Mouse (Mus musculus): ENCODE data around the gene Unk. TPM values are rescaled to one million over a fixed set of nuclear protein-coding genes. Genes with fewer than 3 reads are reported as not detected.

The Unk gene
- polyA plus RNA-seq (2014; fragmentation: Illumina TruSeq; extraction: RNeasy Lipid Tissue Mini Kit (QIAGEN cat#74804); ENCODE audit: low read depth, low replicate concordance): 20.0 TPM

GRCm38 (mm10) chr11:116030088-116030897 is at the start of gene Unk:
Unk (plus strand) TSS chr11:116030322.

GRCm38 (mm10) chr11:116012262-116012947 is 17.7 kb upstream of the Unk start, which contains the start of gene Galk1:
Galk1 (minus strand) TSS chr11:116012719.

GRCm38 (mm10) chr11:116027756-116028155 is 2.4 kb upstream of the Unk start, which contains the start of gene H3f3b:
H3f3b (minus strand) TSS chr11:116027962.

GRCm38 (mm10) chr11:116077446-116078204 is 47.5 kb downstream of the Unk start, which contains the start of gene Unc13d:
Unc13d (minus strand) TSS chr11:116077961.

GRCm38 (mm10) chr11:116086258-116087193 is 56.4 kb downstream of the Unk start, which contains the start of gene Wbp2:
Wbp2 (minus strand) TSS chr11:116086995.

Other genes starting within 250 kb of the Unk start
- gene Caskin2, start 216.7 kb upstream of the Unk start, polyA plus RNA-seq (2014; fragmentation: Illumina TruSeq; extraction: RNeasy Lipid Tissue Mini Kit (QIAGEN cat#74804); ENCODE audit: low read depth, low replicate concordance): 38.2 TPM
- gene Tsen54, start 215.6 kb upstream of the Unk start, polyA plus RNA-seq (2014; fragmentation: Illumina TruSeq; extraction: RNeasy Lipid Tissue Mini Kit (QIAGEN cat#74804); ENCODE audit: low read depth, low replicate concordance): 12.0 TPM
- gene Llgl2, start 206.3 kb upstream of the Unk start, polyA plus RNA-seq (2014; fragmentation: Illumina TruSeq; extraction: RNeasy Lipid Tissue Mini Kit (QIAGEN cat#74804); ENCODE audit: low read depth, low replicate concordance): 66.4 TPM
- gene Myo15b, start 171.9 kb upstream of the Unk start, polyA plus RNA-seq (2014; fragmentation: Illumina TruSeq; extraction: RNeasy Lipid Tissue Mini Kit (QIAGEN cat#74804); ENCODE audit: low read depth, low replicate concordance): 13.7 TPM
- gene Smim5, start 130.4 kb upstream of the Unk start, polyA plus RNA-seq (2014; fragmentation: Illumina TruSeq; extraction: RNeasy Lipid Tissue Mini Kit (QIAGEN cat#74804); ENCODE audit: low read depth, low replicate concordance): 13.8 TPM
- gene Smim6, start 118.3 kb upstream of the Unk start, polyA plus RNA-seq (2014; fragmentation: Illumina TruSeq; extraction: RNeasy Lipid Tissue Mini Kit (QIAGEN cat#74804); ENCODE audit: low read depth, low replicate concordance): 1.4 TPM
- gene Sap30bp, start 97.0 kb upstream of the Unk start, polyA plus RNA-seq (2014; fragmentation: Illumina TruSeq; extraction: RNeasy Lipid Tissue Mini Kit (QIAGEN cat#74804); ENCODE audit: low read depth, low replicate concordance): 30.6 TPM
- 22.9 TPM for gene Recql5, start 96.8 kb upstream of the Unk start, polyA plus RNA-seq (2014; fragmentation: Illumina TruSeq; extraction: RNeasy Lipid Tissue Mini Kit (QIAGEN cat#74804); ENCODE audit: low read depth, low replicate concordance)
- 7.7 TPM for gene Itgb4, start 55.6 kb upstream of the Unk start, polyA plus RNA-seq (2014; fragmentation: Illumina TruSeq; extraction: RNeasy Lipid Tissue Mini Kit (QIAGEN cat#74804); ENCODE audit: low read depth, low replicate concordance)
- 36.9 TPM for gene Galk1, start 17.6 kb upstream of the Unk start, polyA plus RNA-seq (2014; fragmentation: Illumina TruSeq; extraction: RNeasy Lipid Tissue Mini Kit (QIAGEN cat#74804); ENCODE audit: low read depth, low replicate concordance)
- 364 TPM for gene H3f3b, start 2.4 kb upstream of the Unk start, polyA plus RNA-seq (2014; fragmentation: Illumina TruSeq; extraction: RNeasy Lipid Tissue Mini Kit (QIAGEN cat#74804); ENCODE audit: low read depth, low replicate concordance)
- 1.3 TPM for gene Unc13d, start 47.6 kb downstream of the Unk start, polyA plus RNA-seq (2014; fragmentation: Illumina TruSeq; extraction: RNeasy Lipid Tissue Mini Kit (QIAGEN cat#74804); ENCODE audit: low read depth, low replicate concordance)
- gene Wbp2, start 56.7 kb downstream of the Unk start, polyA plus RNA-seq (2014; fragmentation: Illumina TruSeq; extraction: RNeasy Lipid Tissue Mini Kit (QIAGEN cat#74804); ENCODE audit: low read depth, low replicate concordance): 150 TPM
- 27.7 TPM for gene Trim47, start 96.9 kb downstream of the Unk start, polyA plus RNA-seq (2014; fragmentation: Illumina TruSeq; extraction: RNeasy Lipid Tissue Mini Kit (QIAGEN cat#74804); ENCODE audit: low read depth, low replicate concordance)
- 6.0 TPM for gene Trim65, start 100.8 kb downstream of the Unk start, polyA plus RNA-seq (2014; fragmentation: Illumina TruSeq; extraction: RNeasy Lipid Tissue Mini Kit (QIAGEN cat#74804); ENCODE audit: low read depth, low replicate concordance)
- gene Mrpl38, start 108.5 kb downstream of the Unk start, polyA plus RNA-seq (2014; fragmentation: Illumina TruSeq; extraction: RNeasy Lipid Tissue Mini Kit (QIAGEN cat#74804); ENCODE audit: low read depth, low replicate concordance): 40.8 TPM
- 39.1 TPM for gene Fbf1, start 137.8 kb downstream of the Unk start, polyA plus RNA-seq (2014; fragmentation: Illumina TruSeq; extraction: RNeasy Lipid Tissue Mini Kit (QIAGEN cat#74804); ENCODE audit: low read depth, low replicate concordance)
- 46.2 TPM for gene Ten1, start 168.5 kb downstream of the Unk start, polyA plus RNA-seq (2014; fragmentation: Illumina TruSeq; extraction: RNeasy Lipid Tissue Mini Kit (QIAGEN cat#74804); ENCODE audit: low read depth, low replicate concordance)
- 213 TPM for gene Acox1, start 168.7 kb downstream of the Unk start, polyA plus RNA-seq (2014; fragmentation: Illumina TruSeq; extraction: RNeasy Lipid Tissue Mini Kit (QIAGEN cat#74804); ENCODE audit: low read depth, low replicate concordance)
- 2.0 TPM for gene Evpl, start 207.8 kb downstream of the Unk start, polyA plus RNA-seq (2014; fragmentation: Illumina TruSeq; extraction: RNeasy Lipid Tissue Mini Kit (QIAGEN cat#74804); ENCODE audit: low read depth, low replicate concordance)
- gene Srp68, start 243.9 kb downstream of the Unk start, polyA plus RNA-seq (2014; fragmentation: Illumina TruSeq; extraction: RNeasy Lipid Tissue Mini Kit (QIAGEN cat#74804); ENCODE audit: low read depth, low replicate concordance): 58.9 TPM